In the genomic region with DNA sequence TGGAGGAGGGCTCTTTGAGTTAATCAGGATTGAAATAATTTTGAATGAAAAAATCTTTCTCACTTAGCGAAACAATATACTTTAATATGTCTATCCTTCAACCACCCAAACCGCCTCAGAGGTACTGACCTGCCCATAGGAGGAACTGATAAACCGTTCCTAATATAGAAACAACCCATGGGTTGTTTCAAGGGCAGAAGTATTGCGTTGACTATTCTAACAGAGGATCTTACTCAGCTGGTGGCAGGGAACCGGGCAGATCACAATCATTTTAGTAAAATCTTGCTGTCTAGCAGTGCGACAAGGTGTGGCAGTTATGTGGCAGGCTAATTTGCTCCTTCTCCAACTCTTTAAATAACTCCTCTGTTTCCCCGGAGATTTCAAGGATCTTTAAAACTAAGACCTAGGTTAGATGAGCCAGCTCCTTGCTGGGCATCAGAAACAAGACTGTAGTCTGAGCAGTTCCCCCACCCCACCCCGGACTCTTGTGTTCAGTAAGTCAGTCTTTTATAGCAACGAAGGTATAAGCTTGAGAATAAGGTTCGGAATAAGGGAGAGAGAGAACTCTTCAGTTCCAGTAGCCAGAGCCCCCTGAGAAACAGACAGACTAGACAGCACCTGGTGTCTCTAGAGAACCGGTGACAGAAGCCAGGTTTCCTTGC, we compare ENCODE assay signal across 22 mouse cellular contexts. TPM values are rescaled to one million over a fixed set of nuclear protein-coding genes. Genes with fewer than 3 reads are reported as not detected.
DNase-seq lines count a peak whose midpoint lies in the region; ATAC-seq and TF ChIP-seq lines count a peak whose summit lies in the region.
"Had no signal": no experiment of that assay in that cellular context is flagged by ENCODE, and none has a peak within 500 bp of the region (broad histone marks: within the 10 kb centered on the region; RNA-seq: fewer than 3 reads in every experiment).

No protein-coding gene starts in this region.

- no peak for TF ChIP-seq CTCF in CH12.LX (conservative IDR thresholded peaks at IDR 0.05 in 1 of 2, IDR thresholded peaks at IDR 0.05 in 1 of 2; ENCODE audit: low read depth in 2 of 2, low read length in 2 of 2)

- whole genome bisulfite sequencing in heart, embryonic 15.5 days, result 51% methylated on average over 11 of the region's 11 CpGs

- no peaks in the 10 kb centered on the region for H3K9me3 ChIP-seq in heart, embryonic 15.5 days (replicated peaks)
- H3K9me3 ChIP-seq in CH12.LX (replicated peaks; ENCODE audit: low read length), result no peaks in the 10 kb centered on the region
- H3K9me3 ChIP-seq: forebrain, embryonic 10.5 days; midbrain, embryonic 13.5 days; neural tube, embryonic 12.5 days had no signal

- H3K27ac ChIP-seq in heart, embryonic 15.5 days, result no peak overlapping the region
- H3K27ac ChIP-seq in CH12.LX (ENCODE audit: insufficient read depth, low read depth), result no peak overlapping the region
- H3K27ac ChIP-seq: forebrain, embryonic 10.5 days; layer of hippocampus, adult 2 months; macrophage; midbrain, embryonic 13.5 days; neural tube, embryonic 12.5 days had no signal

- no peak; the same call in 1 of the 2 replicates for TF ChIP-seq RAD21 in CH12.LX (IDR thresholded peaks at IDR 0.05; ENCODE audit: low read depth, low read length)

- H3K9ac ChIP-seq in heart, embryonic 15.5 days, result no peak overlapping the region
- no peak overlapping the region for H3K9ac ChIP-seq in CH12.LX (ENCODE audit: insufficient read depth, low read depth)
- H3K9ac ChIP-seq: forebrain, postnatal 0 days; midbrain, embryonic 13.5 days; neural tube, embryonic 12.5 days had no signal

- no peak for ATAC-seq in heart, embryonic 15.5 days (replicated peaks; ENCODE audit: insufficient number of reproducible peaks, insufficient read depth, low FRiP score, low read depth)
- peak; percentile 54 for ATAC-seq in megakaryocyte progenitor cell, adult 5-6 weeks (replicated peaks; ENCODE audit: poor library complexity)
- ATAC-seq: forebrain, postnatal 0 days; hindbrain, embryonic 16.5 days; midbrain, embryonic 13.5 days had no signal

- peaks cover 11% of the 10 kb centered on the region for H3K4me1 ChIP-seq in heart, embryonic 15.5 days (replicated peaks)
- peaks cover 11 to 24% of the 10 kb centered on the region in 2 experiments for H3K4me1 ChIP-seq in CH12.LX (ENCODE audit: control insufficient read depth in 1 of 2, insufficient read depth in 2 of 2)
- H3K4me1 ChIP-seq: midbrain, embryonic 13.5 days; neural tube, embryonic 12.5 days had no signal

- dilution Hi-C loops in CH12.LX (cut with MboI; ENCODE audit: extremely low pct_ligation_motif_present, extremely low pct_unique_long_range_greater_than_20kb, low sequenced_read_pairs), result no loop called here

- intact Hi-C loops in heart, postnatal 25 days (cut with DNase I), result no loop called here

- in situ Hi-C loops in CH12.LX (cut with MboI; ENCODE audit: low pct_ligation_motif_present, low pct_unique_long_range_greater_than_20kb, low sequenced_read_pairs), result loop anchor here (25.0 kb wide), 1 partner anchor 645 kb away; no protein-coding TSS in a partner anchor

- no peak overlapping the region for H3K4me3 ChIP-seq in heart, embryonic 15.5 days
- no peak overlapping the region for H3K4me3 ChIP-seq in CH12.LX (replicated peaks in 1 of 3; ENCODE audit: low read depth in 2 of 3, low read length in 2 of 3, poor library complexity in 1 of 3)
- H3K4me3 ChIP-seq: forebrain, embryonic 10.5 days; layer of hippocampus, adult 2 months; midbrain, embryonic 13.5 days; neural tube, embryonic 12.5 days had no signal

- H3K27me3 ChIP-seq in heart, embryonic 15.5 days, result no peaks in the 10 kb centered on the region
- no peaks in the 10 kb centered on the region for H3K27me3 ChIP-seq in CH12.LX (replicated peaks)
- H3K27me3 ChIP-seq: midbrain, embryonic 13.5 days; neural tube, embryonic 12.5 days had no signal

- no peaks in the 10 kb centered on the region for H3K79me2 ChIP-seq in CH12.LX (replicated peaks; ENCODE audit: control insufficient read depth, extremely low read depth, insufficient read depth, poor library complexity, severe bottlenecking)

- TF ChIP-seq POLR2A in CH12.LX (IDR thresholded peaks at IDR 0.05; ENCODE audit: low read depth, low read length), result peak; percentile 45; the same call in 1 of the 2 replicates

- H3K4me2 ChIP-seq in heart, embryonic 15.5 days, result peak overlapping the region; percentile 34; the same call in 1 of the 2 replicates
- peak overlapping the region; percentile 79 for H3K4me2 ChIP-seq in CH12.LX (ENCODE audit: insufficient read depth, low read depth, poor library complexity, severe bottlenecking)
- H3K4me2 ChIP-seq: midbrain, embryonic 13.5 days; neural tube, embryonic 12.5 days had no signal

- peak; percentile 95 for TF ChIP-seq EP300 in CH12.LX (IDR thresholded peaks at IDR 0.05; ENCODE audit: low read length)

- no peak for DNase-seq in heart, postnatal 25 days (ENCODE audit: low spot score)
- DNase-seq in CD4-positive, CD25-positive, alpha-beta regulatory T cell, adult 2 months (ENCODE audit: low read depth, low spot score), result peak; percentile 26
- DNase-seq in CH12.LX (ENCODE audit: extremely low read depth), result peak; percentile 89
- DNase-seq in kidney, postnatal 4 days, result no peak
- DNase-seq in urinary bladder, adult 18-20 months (ENCODE audit: low spot score in 2 of 2), result no peak
- DNase-seq: adrenal gland, postnatal 25 days; cerebellum, adult 11-12 months; cerebellum, postnatal 36 days; forebrain, postnatal 0 days; kidney, adult 11 months; layer of hippocampus, postnatal 36 days; liver; right cerebral cortex, adult 18-20 months; thymus, postnatal 25 days had no signal

- H3K36me3 ChIP-seq in heart, embryonic 15.5 days, result no peaks in the 10 kb centered on the region
- H3K36me3 ChIP-seq in CH12.LX (replicated peaks in 1 of 2; ENCODE audit: control insufficient read depth in 1 of 2, insufficient read depth in 1 of 2, low read length in 1 of 2), result no peaks in the 10 kb centered on the region
- H3K36me3 ChIP-seq: forebrain, embryonic 10.5 days; midbrain, embryonic 13.5 days; neural tube, embryonic 12.5 days had no signal

TF ChIP-seq in CH12.LX, 34 proteins besides CTCF, POLR2A, EP300 and RAD21:
- TF ChIP-seq IRF4 (IDR thresholded peaks at IDR 0.05; ENCODE audit: low read depth, low read length), result peak; percentile 97
- peak; percentile 85 for TF ChIP-seq JUND (conservative IDR thresholded peaks at IDR 0.05; ENCODE audit: low read depth, low read length)
- peak; percentile 75 for TF ChIP-seq BHLHE40 (IDR thresholded peaks at IDR 0.05; ENCODE audit: low read depth, low read length)
- no peak for TF ChIP-seq HCFC1 (IDR thresholded peaks at IDR 0.05; ENCODE audit: low read depth, low read length)
- TF ChIP-seq TCF12 (IDR thresholded peaks at IDR 0.05; ENCODE audit: low read depth, low read length), result peak; percentile 63
- no peak for TF ChIP-seq ZKSCAN1 (IDR thresholded peaks at IDR 0.05; ENCODE audit: borderline replicate concordance, low read depth, low read length)
- TF ChIP-seq USF2 (conservative IDR thresholded peaks at IDR 0.05; ENCODE audit: low read depth, low read length), result no peak
- TF ChIP-seq ETS1 (conservative IDR thresholded peaks at IDR 0.05; ENCODE audit: low read depth, low read length), result peak; percentile 79
- peak; percentile 84 for TF ChIP-seq JUN (IDR thresholded peaks at IDR 0.05; ENCODE audit: insufficient read depth, low read depth, low read length)
- peak; percentile 99 for TF ChIP-seq MEF2A (IDR thresholded peaks at IDR 0.05; ENCODE audit: borderline replicate concordance, low read depth, low read length)
- TF ChIP-seq NRF1 (IDR thresholded peaks at IDR 0.05; ENCODE audit: low read depth, low read length), result 0 out of 2 replicates have a peak, but pooled peaks have one; percentile 3
- peak; percentile 68 for TF ChIP-seq MYC (IDR thresholded peaks at IDR 0.05; ENCODE audit: low read depth, low read length)
- TF ChIP-seq CHD2 (IDR thresholded peaks at IDR 0.05; ENCODE audit: low read length), result peak; percentile 74; the same call in 1 of the 2 replicates
- TF ChIP-seq TBP (conservative IDR thresholded peaks at IDR 0.05; ENCODE audit: low read depth, low read length), result peak; percentile 48; the same call in 1 of the 2 replicates
- TF ChIP-seq SMC3 (IDR thresholded peaks at IDR 0.05; ENCODE audit: low read depth, low read length), result no peak; the same call in 1 of the 2 replicates
- TF ChIP-seq SIN3A (IDR thresholded peaks at IDR 0.05; ENCODE audit: low read length), result peak; percentile 36; the same call in 1 of the 2 replicates
- TF ChIP-seq MAZ (IDR thresholded peaks at IDR 0.05; ENCODE audit: low read depth, low read length), result no peak; the same call in 1 of the 2 replicates
- peak; percentile 65; the same call in 1 of the 2 replicates for TF ChIP-seq MAFK (IDR thresholded peaks at IDR 0.05; ENCODE audit: insufficient replicate concordance, low read length)
- 0 out of 2 replicates have a peak, but pooled peaks have one; percentile 56 for TF ChIP-seq UBTF (IDR thresholded peaks at IDR 0.05; ENCODE audit: low read depth, low read length)
- TF ChIP-seq ELF1 (IDR thresholded peaks at IDR 0.05; ENCODE audit: low read depth, low read length), result no peak
- peak; percentile 81; the same call in 1 of the 2 replicates for TF ChIP-seq CHD1 (IDR thresholded peaks at IDR 0.05; ENCODE audit: low read depth, low read length)
- TF ChIP-seq USF1 (IDR thresholded peaks at IDR 0.05; ENCODE audit: low read depth, low read length), result no peak
- peak; percentile 95 for TF ChIP-seq RCOR1 (conservative IDR thresholded peaks at IDR 0.05; ENCODE audit: low read depth, low read length)
- TF ChIP-seq MAX (IDR thresholded peaks at IDR 0.05; ENCODE audit: low read length), result peak; percentile 50; the same call in 1 of the 2 replicates
- no peak for TF ChIP-seq PAX5 (IDR thresholded peaks at IDR 0.05; ENCODE audit: low read length)
- TF ChIP-seq MXI1 (IDR thresholded peaks at IDR 0.05; ENCODE audit: low read depth, low read length), result peak; percentile 57; the same call in 1 of the 2 replicates
- no peak for TF ChIP-seq ZNF384 (IDR thresholded peaks at IDR 0.05; ENCODE audit: low read depth, low read length)

RNA-seq across cellular contexts. Expression of a gene that starts 27.5 kb away (rescaled TPM):
- 43.5 and 46.0 TPM in 2 replicates for polyA plus RNA-seq in heart, embryonic 15.5 days (2015; fragmentation: Nextera tagmentation; extraction: Ambion mirVana)
- total RNA-seq in heart, postnatal 25 days (2021), result 10 to 100 TPM; 31.4 to 33.1 TPM
- 34.5 and 46.3 TPM in 2 replicates for total RNA-seq in CH12.LX (2012; rRNA removed)
- 51.1 and 57.6 TPM in 2 replicates for total RNA-seq in CH12.LX (2014; rRNA removed)
- polyA plus RNA-seq in CH12.LX (2012; ENCODE audit: insufficient read length, low read depth), result 51.5 and 64.0 TPM in 2 replicates
- 147 and 167 TPM in 2 replicates for total RNA-seq in megakaryocyte progenitor cell, adult 5-6 weeks (2015)
- 37.0 and 44.7 TPM in 2 replicates for total RNA-seq in megakaryocyte progenitor cell, adult 5-6 weeks (2017)

Comparison
In these comparisons a context has a peak if more than half of its experiments do, and no peak if none do; other contexts are left out.
1. DNase-seq: peak in CD4-positive, CD25-positive, alpha-beta regulatory T cell, adult 2 months (single experiment) and CH12.LX (single experiment); none in heart, postnatal 25 days (single experiment), kidney, postnatal 4 days (0 of 2) and urinary bladder, adult 18-20 months (0 of 2).